30 mouse cellular contexts compared by ENCODE assay signal in the genomic region with DNA sequence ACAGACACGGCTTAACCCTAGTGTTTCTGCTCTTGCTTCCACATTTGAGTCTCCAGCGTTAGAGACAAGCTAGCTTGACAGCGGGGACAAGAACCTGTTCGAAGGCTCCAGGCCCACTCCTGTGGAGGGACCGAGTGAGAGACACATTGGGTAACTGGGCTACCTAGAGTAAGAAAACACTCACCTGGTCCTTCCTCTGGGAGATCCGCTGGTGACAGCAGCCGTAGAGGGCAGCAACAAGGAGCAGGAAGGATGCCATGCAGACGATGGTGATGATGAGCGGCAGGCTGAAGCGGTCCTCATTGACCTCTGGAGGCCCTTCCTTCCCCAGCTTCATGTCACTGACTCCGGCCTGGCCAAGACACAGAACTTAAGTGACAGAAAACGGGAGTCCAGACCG. TPM values are rescaled to one million over a fixed set of nuclear protein-coding genes. Genes with fewer than 3 reads are reported as not detected.
"Had no signal": no experiment of that assay in that cellular context is flagged by ENCODE, and none has a peak within 500 bp of the region (broad histone marks: within the 10 kb centered on the region; RNA-seq: fewer than 3 reads in every experiment).

No protein-coding gene starts in this region.

- DNase-seq: left cerebral cortex, postnatal 4 days; liver; liver, embryonic 13.5 days; liver, postnatal 0 days; lung, adult 18-20 months; lung, adult 2 months; lung, embryonic 14.5 days; lung, postnatal 10 days; lung, postnatal 14 days; lung, postnatal 36 days; lung, postnatal 4 days; midbrain, embryonic 14.5 days had no signal

- H3K4me3 ChIP-seq: limb, embryonic 10.5 days; limb, embryonic 12.5 days; limb, embryonic 13.5 days; limb, embryonic 15.5 days; liver, embryonic 12.5 days; liver, embryonic 13.5 days; liver, embryonic 15.5 days; lung, embryonic 15.5 days; megakaryocyte, embryonic 14.5 days; midbrain, embryonic 10.5 days; midbrain, embryonic 12.5 days; midbrain, embryonic 13.5 days; midbrain, embryonic 15.5 days; myocyte; neural tube, embryonic 12.5 days; neural tube, embryonic 13.5 days had no signal

- H3K27ac ChIP-seq: limb, embryonic 10.5 days; limb, embryonic 12.5 days; limb, embryonic 13.5 days; limb, embryonic 15.5 days; liver, embryonic 12.5 days; liver, embryonic 13.5 days; liver, embryonic 14.5 days; liver, embryonic 15.5 days; lung, embryonic 15.5 days; macrophage; midbrain, embryonic 10.5 days; midbrain, embryonic 12.5 days; midbrain, embryonic 13.5 days; neural tube, embryonic 12.5 days; neural tube, embryonic 13.5 days had no signal

RNA-seq across cellular contexts. Expression of a gene that starts 39.7 kb away (rescaled TPM):
- total RNA-seq: megakaryocyte, adult 5-6 weeks had no signal
